In genomic region chr11:94978178-94978915, GRCm38 (mm10) we compare ENCODE assay signal across 9 mouse cellular contexts. TPM values are rescaled to one million over a fixed set of nuclear protein-coding genes. Genes with fewer than 3 reads are reported as not detected.
A peak's percentile ranks its signal among the peaks of the same experiment; 100 is the strongest.
DNase-seq lines count a peak whose midpoint lies in the region; ATAC-seq and TF ChIP-seq lines count a peak whose summit lies in the region.
"Had no signal": no experiment of that assay in that cellular context is flagged by ENCODE, and none has a peak within 500 bp of the region (broad histone marks: within the 10 kb centered on the region; RNA-seq: fewer than 3 reads in every experiment).

No protein-coding gene starts in this region.

- 42% methylated on average over 9 of the region's 9 CpGs for WGBS in stomach, embryonic 14.5 days
- 37% methylated on average over 9 of the region's 9 CpGs for WGBS in stomach, postnatal 0 days
- 45% methylated on average over 9 of the region's 9 CpGs for WGBS in limb, embryonic 15.5 days

- H3K27ac ChIP-seq in stomach, embryonic 14.5 days (ENCODE audit: low read length), result no peak overlapping the region
- H3K27ac ChIP-seq in stomach, postnatal 0 days (replicated peaks), result no peak overlapping the region
- no peak overlapping the region for H3K27ac ChIP-seq in limb, embryonic 15.5 days

- peaks cover 2% of the 10 kb centered on the region; the same call in 1 of the 2 replicates for H3K27me3 ChIP-seq in erythroblast, embryonic 14.5 days (ENCODE audit: control insufficient read depth)
- H3K27me3 ChIP-seq in stomach, embryonic 14.5 days (ENCODE audit: control insufficient read depth, insufficient read depth, low read length), result no peaks in the 10 kb centered on the region
- no peaks in the 10 kb centered on the region for H3K27me3 ChIP-seq in stomach, postnatal 0 days (ENCODE audit: control insufficient read depth, insufficient read depth, low read length)
- H3K27me3 ChIP-seq in limb, embryonic 15.5 days, result no peaks in the 10 kb centered on the region

- no peak for TF ChIP-seq CTCF in stomach, postnatal 0 days (IDR thresholded peaks at IDR 0.05; ENCODE audit: low read depth)

- ATAC-seq in erythroblast, adult 5-6 weeks (replicated peaks; ENCODE audit: low FRiP score, poor library complexity, severe bottlenecking), result no peak
- ATAC-seq in stomach, embryonic 14.5 days (ENCODE audit: insufficient number of reproducible peaks, insufficient read depth, low FRiP score, low read depth), result peak; percentile 23; the same call in 1 of the 2 replicates
- ATAC-seq in stomach, postnatal 0 days (ENCODE audit: low FRiP score, low TSS enrichment), result no peak
- no peak for ATAC-seq in limb, embryonic 15.5 days (ENCODE audit: insufficient number of reproducible peaks, low FRiP score, low TSS enrichment, low read depth)

- H3K36me3 ChIP-seq in erythroblast, embryonic 14.5 days (ENCODE audit: control insufficient read depth), result no peaks in the 10 kb centered on the region
- no peaks in the 10 kb centered on the region for H3K36me3 ChIP-seq in stomach, embryonic 14.5 days (ENCODE audit: control insufficient read depth, insufficient read depth, low read length)
- H3K36me3 ChIP-seq in stomach, postnatal 0 days (ENCODE audit: control insufficient read depth, insufficient read depth, low read length), result no peaks in the 10 kb centered on the region
- no peaks in the 10 kb centered on the region for H3K36me3 ChIP-seq in limb, embryonic 15.5 days

- DNase-seq in stomach, postnatal 0 days (ENCODE audit: low spot score), result no peak
- DNase-seq in urinary bladder, postnatal 36 days (ENCODE audit: low spot score in 2 of 2), result no peak
- DNase-seq in adrenal gland, postnatal 25 days, result no peak
- no peak for DNase-seq in gastrocnemius, postnatal 25 days

- H3K4me2 ChIP-seq in stomach, embryonic 14.5 days (replicated peaks; ENCODE audit: low read depth, low read length), result peak overlapping the region; percentile 32
- no peak overlapping the region for H3K4me2 ChIP-seq in stomach, postnatal 0 days (replicated peaks; ENCODE audit: low read depth)
- H3K4me2 ChIP-seq in limb, embryonic 15.5 days, result peak overlapping the region; percentile 44

- H3K4me1 ChIP-seq in erythroblast, embryonic 14.5 days (ENCODE audit: control insufficient read depth), result peaks cover 29% of the 10 kb centered on the region
- no peaks in the 10 kb centered on the region for H3K4me1 ChIP-seq in stomach, embryonic 14.5 days (ENCODE audit: control insufficient read depth, insufficient read depth, low read length)
- no peaks in the 10 kb centered on the region for H3K4me1 ChIP-seq in stomach, postnatal 0 days (replicated peaks; ENCODE audit: control insufficient read depth, insufficient read depth)
- H3K4me1 ChIP-seq in limb, embryonic 15.5 days, result peaks cover 11% of the 10 kb centered on the region

- no peaks in the 10 kb centered on the region for H3K9me3 ChIP-seq in erythroblast, embryonic 14.5 days (ENCODE audit: control insufficient read depth, low read length)
- no peaks in the 10 kb centered on the region for H3K9me3 ChIP-seq in stomach, embryonic 14.5 days (ENCODE audit: control insufficient read depth, low read depth, low read length)
- H3K9me3 ChIP-seq in stomach, postnatal 0 days (ENCODE audit: control insufficient read depth, low read length), result no peaks in the 10 kb centered on the region
- no peaks in the 10 kb centered on the region for H3K9me3 ChIP-seq in limb, embryonic 15.5 days

- peak overlapping the region; percentile 49 for H3K4me3 ChIP-seq in erythroblast, embryonic 14.5 days (replicated peaks)
- no peak overlapping the region for H3K4me3 ChIP-seq in stomach, embryonic 14.5 days (ENCODE audit: low read depth, low read length)
- no peak overlapping the region for H3K4me3 ChIP-seq in stomach, postnatal 0 days (ENCODE audit: low read depth, low read length)
- H3K4me3 ChIP-seq in limb, embryonic 15.5 days, result peak overlapping the region; percentile 30

- no peak for TF ChIP-seq EP300 in stomach, postnatal 0 days (optimal IDR thresholded peaks at IDR 0.05)

- H3K9ac ChIP-seq in stomach, embryonic 14.5 days (replicated peaks; ENCODE audit: low read depth, low read length), result no peak overlapping the region
- H3K9ac ChIP-seq in stomach, postnatal 0 days (ENCODE audit: low read length), result no peak overlapping the region
- no peak overlapping the region for H3K9ac ChIP-seq in limb, embryonic 15.5 days

RNA-seq across cellular contexts. Expression of gene Sgca, which starts 2.2 kb away (rescaled TPM):
- not detected in 2 replicates for polyA plus RNA-seq in erythroblast, embryonic 14.5 days (2012)
- total RNA-seq in erythroblast, adult 5-6 weeks (2015; ENCODE audit: low replicate concordance), result not detected in 2 replicates
- total RNA-seq in erythroblast, adult 5-6 weeks (2017; ENCODE audit: low replicate concordance), result not detected in 2 replicates
- 0.30 and 0.46 TPM in 2 replicates for polyA plus RNA-seq in stomach, embryonic 14.5 days (2014; fragmentation: Nextera tagmentation; extraction: Ambion mirVana)
- 0.47 and 0.80 TPM in 2 replicates for polyA plus RNA-seq in stomach, postnatal 0 days (2015; fragmentation: Nextera tagmentation; extraction: Ambion mirVana)
- polyA plus RNA-seq in limb, embryonic 15.5 days (2015; fragmentation: Nextera tagmentation; extraction: Ambion mirVana), result 7.5 and 18.9 TPM in 2 replicates
- total RNA-seq in adrenal gland, postnatal 25 days (2021), result not detected in 2 replicates
- total RNA-seq in gastrocnemius, postnatal 25 days (2021), result 100 to 1,000 TPM; 255 to 276 TPM

RNA-seq across cellular contexts. Expression of gene Hils1, which starts 11.0 kb away (rescaled TPM):
- not detected in 2 replicates for polyA plus RNA-seq in erythroblast, embryonic 14.5 days (2012)
- total RNA-seq in erythroblast, adult 5-6 weeks (2015; ENCODE audit: low replicate concordance), result not detected in 2 replicates
- total RNA-seq in erythroblast, adult 5-6 weeks (2017; ENCODE audit: low replicate concordance), result not detected in 2 replicates
- polyA plus RNA-seq in stomach, embryonic 14.5 days (2014; fragmentation: Nextera tagmentation; extraction: Ambion mirVana), result not detected in 2 replicates
- not detected in 2 replicates for polyA plus RNA-seq in stomach, postnatal 0 days (2015; fragmentation: Nextera tagmentation; extraction: Ambion mirVana)
- 0.42 TPM in 1 of 2 replicates, not detected in the other for polyA plus RNA-seq in limb, embryonic 15.5 days (2015; fragmentation: Nextera tagmentation; extraction: Ambion mirVana)
- not detected in 2 replicates for total RNA-seq in adrenal gland, postnatal 25 days (2021)
- total RNA-seq in gastrocnemius, postnatal 25 days (2021), result not detected
- polyA plus RNA-seq: large intestine, adult 2 months had no signal

RNA-seq across cellular contexts. Expression of gene Ppp1r9b, which starts 12.5 kb away (rescaled TPM):
- 29.1 and 31.4 TPM in 2 replicates for polyA plus RNA-seq in erythroblast, embryonic 14.5 days (2012)
- 21.9 and 30.7 TPM in 2 replicates for total RNA-seq in erythroblast, adult 5-6 weeks (2015; ENCODE audit: low replicate concordance)
- 41.1 and 45.2 TPM in 2 replicates for total RNA-seq in erythroblast, adult 5-6 weeks (2017; ENCODE audit: low replicate concordance)
- polyA plus RNA-seq in stomach, embryonic 14.5 days (2014; fragmentation: Nextera tagmentation; extraction: Ambion mirVana), result 13.5 and 14.4 TPM in 2 replicates
- polyA plus RNA-seq in stomach, postnatal 0 days (2015; fragmentation: Nextera tagmentation; extraction: Ambion mirVana), result 4.9 and 5.4 TPM in 2 replicates
- polyA plus RNA-seq in limb, embryonic 15.5 days (2015; fragmentation: Nextera tagmentation; extraction: Ambion mirVana), result 9.7 and 9.9 TPM in 2 replicates
- 125 and 146 TPM in 2 replicates for total RNA-seq in adrenal gland, postnatal 25 days (2021)
- 10 to 100 TPM; 21.8 to 30.0 TPM for total RNA-seq in gastrocnemius, postnatal 25 days (2021)

RNA-seq across cellular contexts. Expression of gene Samd14, which starts 31.3 kb away (rescaled TPM):
- 123 and 135 TPM in 2 replicates for polyA plus RNA-seq in erythroblast, embryonic 14.5 days (2012)
- total RNA-seq in erythroblast, adult 5-6 weeks (2015; ENCODE audit: low replicate concordance), result 22.1 and 25.9 TPM in 2 replicates
- 32.0 and 47.1 TPM in 2 replicates for total RNA-seq in erythroblast, adult 5-6 weeks (2017; ENCODE audit: low replicate concordance)
- 22.8 and 24.5 TPM in 2 replicates for polyA plus RNA-seq in stomach, embryonic 14.5 days (2014; fragmentation: Nextera tagmentation; extraction: Ambion mirVana)
- polyA plus RNA-seq in stomach, postnatal 0 days (2015; fragmentation: Nextera tagmentation; extraction: Ambion mirVana), result 6.7 and 7.2 TPM in 2 replicates
- 21.4 and 25.1 TPM in 2 replicates for polyA plus RNA-seq in limb, embryonic 15.5 days (2015; fragmentation: Nextera tagmentation; extraction: Ambion mirVana)
- total RNA-seq in adrenal gland, postnatal 25 days (2021), result 3.0 and 4.4 TPM in 2 replicates
- under 1 TPM; 0.61 to 0.80 TPM for total RNA-seq in gastrocnemius, postnatal 25 days (2021)

RNA-seq across cellular contexts. Expression of gene Col1a1, which starts 42.3 kb away (rescaled TPM):
- 0.01 TPM in 2 replicates for polyA plus RNA-seq in erythroblast, embryonic 14.5 days (2012)
- 0.21 TPM in 1 of 2 replicates, not detected in the other for total RNA-seq in erythroblast, adult 5-6 weeks (2015; ENCODE audit: low replicate concordance)
- total RNA-seq in erythroblast, adult 5-6 weeks (2017; ENCODE audit: low replicate concordance), result 0.68 TPM in 1 of 2 replicates, not detected in the other
- polyA plus RNA-seq in stomach, embryonic 14.5 days (2014; fragmentation: Nextera tagmentation; extraction: Ambion mirVana), result 1,157 and 1,247 TPM in 2 replicates
- polyA plus RNA-seq in stomach, postnatal 0 days (2015; fragmentation: Nextera tagmentation; extraction: Ambion mirVana), result 816 and 869 TPM in 2 replicates
- 4,882 and 5,832 TPM in 2 replicates for polyA plus RNA-seq in limb, embryonic 15.5 days (2015; fragmentation: Nextera tagmentation; extraction: Ambion mirVana)
- 74.0 and 116 TPM in 2 replicates for total RNA-seq in adrenal gland, postnatal 25 days (2021)
- total RNA-seq in gastrocnemius, postnatal 25 days (2021), result 1,000 to 10,000 TPM; 1,080 to 1,200 TPM

Comparison
In these comparisons a context has a peak if more than half of its experiments do, and no peak if none do; other contexts are left out.
1. H3K4me3 ChIP-seq: peak in erythroblast, embryonic 14.5 days (single experiment) and limb, embryonic 15.5 days (single experiment); none in stomach, embryonic 14.5 days (single experiment) and stomach, postnatal 0 days (single experiment).